Mouse (Mus musculus) ES-E14 (cell line): ENCODE results near the gene Mtif2.

Experiments
- MAFK ChIP-seq: IDR thresholded peaks from 2 replicates; pipeline ENCODE4 v1.6.1; 2014; ENCODE audit warnings: mild to moderate bottlenecking, low read depth, low read length, inconsistent platforms; ENCODE audit not compliant: insufficient read depth
- ZC3H11A ChIP-seq: IDR thresholded peaks from 2 replicates; pipeline ENCODE4 v1.6.1; 2012; ENCODE audit warnings: low read depth, mild to moderate bottlenecking, inconsistent platforms, low read length, borderline replicate concordance

GRCm38 (mm10) chr11:29560990-29561389 is 34.8 kb downstream of the Mtif2 start:
- TF ChIP-seq MAFK (no peak), ZC3H11A (no peak)
